Mouse (Mus musculus): Measurements from ENCODE around the gene Itgb5. TPM values are rescaled to one million over a fixed set of nuclear protein-coding genes. Genes with fewer than 3 reads are reported as not detected.

Itgb5 gene
- 100 to 1,000 TPM; 106 to 114 TPM for total RNA-seq (2021)
- long read RNA-seq, experiment 1, transcript Itgb5-202 (15 exons, 3,282 nt), result major isoform, 92 of 121 reads
- long read RNA-seq, experiment 1, partial matches to known transcripts, result 23 of 121 reads
- long read RNA-seq, experiment 1, other reads (novel, unspliced or antisense), result 1 of 121 reads
- long read RNA-seq, experiment 2, transcript Itgb5-202 (15 exons, 3,282 nt), result major isoform, 52 of 73 reads
- long read RNA-seq, experiment 2, partial matches to known transcripts, result 16 of 73 reads
- long read RNA-seq, experiment 2, other reads (novel, unspliced or antisense), result 3 of 73 reads

GRCm38 (mm10) chr16:33829301-33829831, at the start of gene Itgb5:
Gene Itgb5 (plus strand): TSS chr16:33829665.
- DNase-seq, result peak; percentile 90

GRCm38 (mm10) chr16:33781789-33782728, 47.4 kb upstream of the Itgb5 start:
- DNase-seq, result peak; percentile 39

GRCm38 (mm10) chr16:33782729-33783091, 46.8 kb upstream of the Itgb5 start:
- DNase-seq, result no peak

GRCm38 (mm10) chr16:33784547-33784946, 44.9 kb upstream of the Itgb5 start:
- no peak for DNase-seq

GRCm38 (mm10) chr16:33785092-33785704, 44.3 kb upstream of the Itgb5 start:
- DNase-seq, result no peak

- DNase-seq, result no peak
Observed at GRCm38 (mm10) chr16:33786657-33787390, 42.6 kb upstream of the Itgb5 start.

- DNase-seq, result no peak
Observed at GRCm38 (mm10) chr16:33793846-33794791, 35.3 kb upstream of the Itgb5 start, which contains the start of gene Muc13. Gene Muc13 (plus strand): TSS chr16:33794037.

GRCm38 (mm10) chr16:33795106-33795505, 34.4 kb upstream of the Itgb5 start:
- no peak for DNase-seq

GRCm38 (mm10) chr16:33795887-33796286, 33.6 kb upstream of the Itgb5 start:
- DNase-seq, result no peak

GRCm38 (mm10) chr16:33796756-33797155, 32.7 kb upstream of the Itgb5 start:
- no peak for DNase-seq

GRCm38 (mm10) chr16:33797860-33798259, 31.6 kb upstream of the Itgb5 start:
- DNase-seq, result peak; percentile 79

GRCm38 (mm10) chr16:33810002-33810401, 19.5 kb upstream of the Itgb5 start:
- no peak for DNase-seq

- no peak for DNase-seq
Observed at GRCm38 (mm10) chr16:33818413-33819165, 10.9 kb upstream of the Itgb5 start.

GRCm38 (mm10) chr16:33820269-33821178, 8.9 kb upstream of the Itgb5 start:
- peak; percentile 94 for DNase-seq

- DNase-seq, result no peak
Observed at GRCm38 (mm10) chr16:33824603-33825002, 4.9 kb upstream of the Itgb5 start.

GRCm38 (mm10) chr16:33828496-33828895, 969 bp upstream of the Itgb5 start:
- no peak for DNase-seq

GRCm38 (mm10) chr16:33829842-33830511, 512 bp downstream of the Itgb5 start:
- peak; percentile 72 for DNase-seq

GRCm38 (mm10) chr16:33830512-33831105, 1.1 kb downstream of the Itgb5 start:
- no peak for DNase-seq

Measured in adrenal gland, postnatal 10 days (tissue).